Mouse (Mus musculus) G1E (cell line): ENCODE data around the gene Mmrn2.

Experiments
- CTCF ChIP-seq: IDR thresholded peaks from 2 replicates; pipeline ENCODE4 v1.5.1; 2012; ENCODE audit warnings: low read depth, low read length, inconsistent platforms, mixed read lengths
- GATA1 ChIP-seq: IDR thresholded peaks from 2 replicates; pipeline ENCODE4 v1.6.1; 2012; ENCODE audit warnings: borderline replicate concordance, low read length, inconsistent platforms, mixed read lengths

- no peak for TF ChIP-seq CTCF
- TF ChIP-seq GATA1 = no peak
Observed at GRCm38 (mm10) chr14:34397871-34398270, 22.6 kb downstream of the Mmrn2 start.
